Mouse (Mus musculus) limb, embryonic 14.5 days (tissue): ENCODE measurements at regions not wholly inside any gene's neighbourhood (a gene's known extent, or its start where the extent isn't known, plus 50 kb on each side); places are given as distances from the start of the nearest gene placed in this dataset.
"Not testable (repeated sequence)": the region's sequence is repeated elsewhere in the genome, so short reads cannot be mapped to it uniquely, and the experiment has no call there.

ENCODE experiments used
- ATAC-seq: fragments of 200-750 bp; cut with Nextera tagmentation; 2 replicates; pipeline ENCODE4 v1.8.0; 2017; ENCODE audit warnings: low read depth, moderate number of reproducible peaks, moderate TSS enrichment; ENCODE audit not compliant: low FRiP score
- DNase-seq: peaks from one replicate; pipeline ENCODE4 v3.0.0-alpha.2; 2015; ENCODE audit warnings: low spot score
- H3K27ac ChIP-seq: fragments of 300-500 bp; sonication (generic); replicated peaks from 2 replicates; pipeline ENCODE4 v1.5.1; 2014; ENCODE audit warnings: low read depth, mild to moderate bottlenecking, low read length, moderate library complexity, mixed read lengths
- H3K27me3 ChIP-seq: fragments of 300-500 bp; sonication (generic); 2 replicates; pipeline ENCODE4 v1.6.1; 2014; ENCODE audit warnings: low read length, mixed read lengths; ENCODE audit not compliant: control insufficient read depth, insufficient read depth
- H3K36me3 ChIP-seq: fragments of 300-500 bp; sonication (generic); 2 replicates; pipeline ENCODE4 v1.6.1; 2014; ENCODE audit warnings: mild to moderate bottlenecking, low read length, moderate library complexity, mixed read lengths; ENCODE audit not compliant: control insufficient read depth, insufficient read depth
- H3K4me1 ChIP-seq: fragments of 300-500 bp; sonication (generic); 2 replicates; pipeline ENCODE4 v1.6.1; 2014; ENCODE audit warnings: antibody characterized with exemption, low read length, mixed read lengths; ENCODE audit not compliant: control insufficient read depth, insufficient read depth
- H3K4me2 ChIP-seq: fragments of 300-500 bp; sonication (generic); replicated peaks from 2 replicates; pipeline ENCODE4 v1.6.1; 2014; ENCODE audit warnings: low read depth, mild to moderate bottlenecking, low read length, moderate library complexity; ENCODE audit not compliant: severe bottlenecking
- H3K4me3 ChIP-seq: fragments of 300-500 bp; sonication (generic); replicated peaks from 2 replicates; pipeline ENCODE4 v1.5.1; 2014; ENCODE audit warnings: low read length
- H3K9ac ChIP-seq: fragments of 300-500 bp; sonication (generic); 2 replicates; pipeline ENCODE4 v1.6.1; 2014; ENCODE audit warnings: mild to moderate bottlenecking, low read depth, low read length, moderate library complexity; ENCODE audit not compliant: severe bottlenecking
- H3K9me3 ChIP-seq: fragments of 300-500 bp; sonication (generic); 2 replicates; pipeline ENCODE4 v1.6.1; 2016; ENCODE audit warnings: low read length; ENCODE audit not compliant: control insufficient read depth
- POLR2A ChIP-seq: fragments of 200-500 bp; IDR thresholded peaks from 2 replicates; pipeline ENCODE4 v1.8.0; 2012; ENCODE audit warnings: inconsistent platforms, mild to moderate bottlenecking, moderate library complexity, borderline replicate concordance; ENCODE audit not compliant: insufficient read depth, insufficient read length; ENCODE audit errors: extremely low read depth
- WGBS: fragments of 180-500 bp; shearing (Covaris S2); extraction: QIAGEN DNeasy Blood & Tissue Kit; methylation state at CpG from one replicate; pipeline ENCODE4 v1.1.7; 2014; 5-methylcytosine and 5-hydroxymethylcytosine counted together

DNA sequence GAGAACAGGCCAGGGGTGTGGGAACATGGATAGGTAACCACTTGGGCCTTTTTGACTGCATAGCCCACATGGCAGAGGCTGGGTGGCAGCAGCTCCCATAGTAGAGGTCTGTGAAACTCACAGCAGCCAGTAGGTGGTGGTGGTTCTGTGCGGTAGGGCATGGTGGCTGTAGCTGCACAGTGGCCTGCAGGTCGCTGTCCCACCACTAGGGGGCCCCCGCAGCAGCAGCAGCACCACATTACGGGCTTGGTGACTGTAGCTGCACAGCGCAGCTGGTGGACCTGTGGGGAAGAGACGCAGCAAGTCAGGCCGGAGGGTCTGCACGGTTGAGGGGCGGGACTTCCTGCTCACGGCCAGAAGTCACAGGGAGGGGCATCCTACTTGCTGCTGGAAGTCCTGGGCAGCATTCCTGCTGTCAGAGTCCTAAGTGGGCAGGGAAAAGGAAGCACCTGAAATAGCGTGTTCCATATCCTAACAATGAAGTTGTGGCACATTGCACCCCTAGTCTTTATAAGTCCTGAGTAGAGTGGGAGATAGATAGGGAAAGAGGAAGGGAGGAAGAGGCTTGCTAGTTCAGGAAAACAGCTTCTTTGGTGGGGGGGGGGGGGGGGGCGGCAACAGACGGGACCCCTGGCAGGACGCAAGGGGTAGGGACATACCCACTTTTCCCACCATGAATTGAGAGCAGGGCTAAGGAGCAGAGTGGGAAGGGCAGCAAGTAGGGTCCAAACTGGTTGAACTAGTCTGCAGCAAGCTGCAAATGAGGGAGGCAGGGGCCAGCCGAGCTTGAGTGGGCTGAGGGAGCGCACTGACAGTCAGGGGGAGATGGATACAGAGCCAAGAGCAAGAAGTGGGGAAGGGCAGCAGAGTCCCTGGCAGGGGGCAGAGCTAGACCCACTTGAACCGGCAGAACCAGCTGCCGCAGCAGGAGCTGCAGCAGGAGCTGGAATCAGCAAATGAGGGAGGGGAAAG lies 141.4 kb downstream of the Zxdb start:
- H3K4me1 ChIP-seq, result no peaks in the 10 kb centered on the region
- H3K27me3 ChIP-seq, result no peaks in the 10 kb centered on the region
- peak overlapping the region; percentile 52 for H3K4me2 ChIP-seq
- peak overlapping the region; percentile 37 for H3K4me3 ChIP-seq
- H3K36me3 ChIP-seq, result no peaks in the 10 kb centered on the region
- no peak overlapping the region for H3K27ac ChIP-seq
- DNase-seq (peak; percentile 87), ATAC-seq (peak; percentile 99)
- H3K9me3 ChIP-seq, result no peaks in the 10 kb centered on the region
- WGBS, result 23% methylated on average over 9 of the region's 18 CpGs
- TF ChIP-seq POLR2A, result peak; percentile 49; the same call in 1 of the 2 replicates
- H3K9ac ChIP-seq, result peak overlapping the region; percentile 40; the same call in 1 of the 2 replicates

DNA sequence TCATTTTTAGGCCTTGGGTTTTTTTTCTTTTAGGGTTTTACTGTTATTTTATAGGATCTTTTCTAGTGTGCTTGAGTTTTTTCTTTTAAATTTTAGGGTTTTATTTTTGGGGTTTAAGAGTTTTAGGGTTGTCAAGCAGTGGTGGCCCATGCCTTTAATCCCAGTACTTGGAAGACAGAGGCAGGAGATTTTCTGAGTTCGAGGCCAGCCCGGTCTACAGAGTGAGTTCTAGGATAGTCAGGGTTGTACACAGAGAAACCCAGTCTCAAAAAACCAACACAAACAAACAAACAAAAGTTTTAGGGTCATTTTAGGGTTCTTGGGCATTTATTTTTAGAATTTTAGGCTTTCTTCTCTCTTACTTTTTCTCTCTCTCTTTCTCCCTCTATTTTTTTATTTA lies 142.9 kb downstream of the Spin4 start:
- not testable (repeated sequence) for H3K36me3 ChIP-seq, ATAC-seq, H3K27ac ChIP-seq, H3K27me3 ChIP-seq, H3K4me3 ChIP-seq, H3K4me1 ChIP-seq, H3K9me3 ChIP-seq, DNase-seq, H3K9ac ChIP-seq, H3K4me2 ChIP-seq
- 92% methylated on average over 2 of the region's 2 CpGs for WGBS
